Mouse (Mus musculus) small intestine, adult 2 months (tissue): ENCODE data around the gene Ffar2.
A peak's percentile ranks its signal among the peaks of the same experiment; 100 is the strongest.

Experiments used
- CTCF ChIP-seq: fragments of 200-500 bp; IDR thresholded peaks from 2 replicates; pipeline ENCODE4 v1.5.1; 2012; ENCODE audit warnings: low read depth, mild to moderate bottlenecking, control low read depth, inconsistent platforms, low read length, moderate library complexity, mixed read lengths; ENCODE audit not compliant: insufficient replicate concordance, insufficient read length; ENCODE audit errors: extremely low read depth
- POLR2A ChIP-seq: fragments of 200-500 bp; IDR thresholded peaks from 2 replicates; pipeline ENCODE4 v1.6.1; 2012; ENCODE audit warnings: low read depth, mild to moderate bottlenecking, control low read depth, inconsistent platforms, low read length, moderate library complexity

DNA sequence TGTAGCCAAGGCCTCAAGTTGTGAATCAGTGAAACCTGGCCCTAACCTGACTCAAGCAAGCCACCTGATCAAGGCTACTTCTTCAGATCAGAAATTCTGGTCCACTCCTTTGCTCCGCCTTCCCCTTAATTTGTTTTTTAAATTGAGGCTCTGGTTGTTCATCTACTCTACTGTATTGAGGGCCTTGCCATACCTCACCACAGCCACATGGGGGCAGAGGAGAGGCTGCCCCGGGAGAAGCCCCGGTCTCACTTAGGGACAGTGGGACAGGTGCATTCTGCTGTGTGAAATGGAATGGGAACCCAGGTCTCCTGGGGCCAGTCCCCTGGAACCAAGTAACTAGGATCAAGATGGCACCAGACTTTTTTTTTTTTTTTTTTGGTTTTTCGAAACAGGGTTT is 41.8 kb downstream of the Ffar2 start:
- TF ChIP-seq POLR2A (no peak), CTCF (peak; percentile 68; the same call in 1 of the 2 replicates)
